Mouse (Mus musculus) bone marrow macrophage, adult 2 months (primary cell): Measurements from ENCODE around the gene Kctd12.

Experiments used
- CTCF ChIP-seq: IDR thresholded peaks from 2 replicates; pipeline ENCODE4 v1.5.1; 2012; ENCODE audit warnings: low read depth, mild to moderate bottlenecking, low read length, moderate library complexity
- POLR2A ChIP-seq: IDR thresholded peaks from 2 replicates; pipeline ENCODE4 v1.6.1; 2012; ENCODE audit warnings: mild to moderate bottlenecking, low read depth, low read length, borderline replicate concordance

DNA sequence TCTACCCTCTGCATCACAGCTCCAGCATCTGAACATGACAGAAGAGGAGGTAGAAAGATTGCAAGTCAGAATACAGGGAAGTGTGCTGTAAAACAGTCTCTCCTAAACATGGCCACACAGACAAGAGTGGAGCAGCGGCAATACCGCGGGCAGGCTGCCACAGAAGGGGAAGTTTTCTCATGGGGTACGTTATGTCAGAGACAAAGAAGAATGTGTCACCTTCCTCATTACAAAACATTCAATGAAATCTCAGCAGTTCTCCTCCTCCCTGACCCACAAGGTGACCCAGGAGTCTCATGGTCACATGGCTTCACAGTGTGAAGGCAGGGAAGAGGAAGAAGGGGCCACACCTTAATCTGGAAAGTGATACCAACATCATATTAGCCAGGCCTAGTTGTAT, 25.3 kb upstream of the Kctd12 start:
- no peak for TF ChIP-seq CTCF
- TF ChIP-seq POLR2A, result no peak
